Mouse (Mus musculus) forelimb bud, embryonic 11.5 days (tissue): ENCODE measurements around the gene Atf7ip2.

ENCODE experiments used
- DNase-seq: peaks from one replicate; pipeline ENCODE4 v3.0.0-alpha.2; 2012; ENCODE audit warnings: low read depth, low spot score

The Atf7ip2 gene

GRCm38 (mm10) chr16:10297696-10298644, 105.5 kb downstream of the Atf7ip2 start:
- DNase-seq: no peak

- no peak for DNase-seq
These were observed 107.1 kb downstream of the Atf7ip2 start for GRCm38 (mm10) chr16:10299637-10300036.

GRCm38 (mm10) chr16:10300231-10301186, 108.0 kb downstream of the Atf7ip2 start:
- no peak for DNase-seq
